Mouse (Mus musculus) stomach, embryonic 14.5 days (tissue): ENCODE data around the gene Rcn3. TPM values are rescaled to one million over a fixed set of nuclear protein-coding genes. Genes with fewer than 3 reads are reported as not detected.

ENCODE experiments used
- ATAC-seq: fragments of 200-750 bp; cut with Nextera tagmentation; 2 replicates; pipeline ENCODE4 v1.8.0; 2017; ENCODE audit warnings: low read depth, moderate TSS enrichment; ENCODE audit not compliant: insufficient number of reproducible peaks, insufficient read depth, low FRiP score
- H3K27ac ChIP-seq: fragments of 300-500 bp; sonication (generic); 2 replicates; pipeline ENCODE4 v1.5.1; 2014; ENCODE audit warnings: mild to moderate bottlenecking, low read length, moderate library complexity, mixed read lengths
- H3K27me3 ChIP-seq: fragments of 300-500 bp; sonication (generic); 2 replicates; pipeline ENCODE4 v1.6.1; 2014; ENCODE audit warnings: low read length, control low read depth, mixed read lengths; ENCODE audit not compliant: control insufficient read depth, insufficient read depth
- H3K36me3 ChIP-seq: fragments of 300-500 bp; sonication (generic); 2 replicates; pipeline ENCODE4 v1.6.1; 2014; ENCODE audit warnings: mild to moderate bottlenecking, control low read depth, low read length, moderate library complexity, mixed read lengths; ENCODE audit not compliant: control insufficient read depth, insufficient read depth
- H3K4me1 ChIP-seq: fragments of 300-500 bp; sonication (generic); 2 replicates; pipeline ENCODE4 v1.6.1; 2014; ENCODE audit warnings: low read length, control low read depth, mixed read lengths; ENCODE audit not compliant: control insufficient read depth, insufficient read depth
- H3K4me2 ChIP-seq: fragments of 300-500 bp; sonication (generic); replicated peaks from 2 replicates; pipeline ENCODE4 v1.6.1; 2014; ENCODE audit warnings: low read depth, low read length, control low read depth
- H3K4me3 ChIP-seq: fragments of 300-500 bp; sonication (generic); 2 replicates; pipeline ENCODE4 v1.5.1; 2014; ENCODE audit warnings: low read depth, low read length, control low read depth
- H3K9ac ChIP-seq: fragments of 300-500 bp; sonication (generic); replicated peaks from 2 replicates; pipeline ENCODE4 v1.6.1; 2014; ENCODE audit warnings: low read depth, mild to moderate bottlenecking, control low read depth, low read length, moderate library complexity, mixed read lengths
- H3K9me3 ChIP-seq: fragments of 300-500 bp; sonication (generic); 2 replicates; pipeline ENCODE4 v1.6.1; 2016; ENCODE audit warnings: low read depth, low read length, control low read depth; ENCODE audit not compliant: control insufficient read depth
- WGBS: fragments of 180-500 bp; shearing (Covaris S2); extraction: QIAGEN DNeasy Blood & Tissue Kit; methylation state at CpG from one replicate; pipeline ENCODE4 v1.1.7; 2014; 5-methylcytosine and 5-hydroxymethylcytosine counted together
- microRNA counts: library from miRNA; unstranded; fragments of <30 nt; microRNA quantifications from one replicate; lab custom pipeline; 2016
- microRNA-seq: library from miRNA; unstranded; fragments of <30 nt; microRNA quantifications from one replicate; pipeline ENCODE4, GENCODE M21; 2016
- polyA plus RNA-seq: library from polyadenylated mRNA; unstranded; fragments of >200 nt; fragmentation: Nextera tagmentation; extraction: Ambion mirVana; gene quantifications from 2 replicates; pipeline ENCODE4 v1.2.1, GENCODE M21; 2014

Rcn3 gene
- polyA plus RNA-seq, 1 experiment from 2014 or later: 418 TPM

DNA sequence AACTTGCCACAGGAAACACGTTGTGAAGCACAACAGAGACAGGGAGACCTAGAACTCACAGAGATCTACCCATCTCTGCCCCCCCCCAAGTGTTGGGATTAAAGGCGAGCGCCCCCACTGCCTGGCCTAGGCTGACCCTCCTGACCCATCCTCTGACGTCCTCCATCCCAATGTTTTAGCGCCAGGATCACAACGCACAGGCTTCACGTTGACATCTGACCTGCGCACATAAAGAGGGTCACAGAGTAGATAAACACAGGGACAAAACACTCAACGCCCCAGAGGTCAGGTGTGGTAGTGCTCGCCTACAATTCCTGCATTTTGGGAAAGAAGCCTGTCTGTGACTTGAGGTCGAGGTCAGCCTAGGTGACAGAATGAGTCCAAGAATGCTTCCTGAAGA is 55.3 kb downstream of the Rcn3 start:
- H3K36me3 ChIP-seq: peaks cover 94% of the 10 kb centered on the region
- no peak for ATAC-seq
- WGBS: 78% methylated on average over 11 of the region's 11 CpGs
- no peak overlapping the region for H3K27ac ChIP-seq
- H3K9ac ChIP-seq: no peak overlapping the region
- H3K27me3 ChIP-seq: no peaks in the 10 kb centered on the region
- H3K4me3 ChIP-seq: no peak overlapping the region
- no peaks in the 10 kb centered on the region for H3K4me1 ChIP-seq
- H3K4me2 ChIP-seq: no peak overlapping the region
- no peaks in the 10 kb centered on the region for H3K9me3 ChIP-seq

DNA sequence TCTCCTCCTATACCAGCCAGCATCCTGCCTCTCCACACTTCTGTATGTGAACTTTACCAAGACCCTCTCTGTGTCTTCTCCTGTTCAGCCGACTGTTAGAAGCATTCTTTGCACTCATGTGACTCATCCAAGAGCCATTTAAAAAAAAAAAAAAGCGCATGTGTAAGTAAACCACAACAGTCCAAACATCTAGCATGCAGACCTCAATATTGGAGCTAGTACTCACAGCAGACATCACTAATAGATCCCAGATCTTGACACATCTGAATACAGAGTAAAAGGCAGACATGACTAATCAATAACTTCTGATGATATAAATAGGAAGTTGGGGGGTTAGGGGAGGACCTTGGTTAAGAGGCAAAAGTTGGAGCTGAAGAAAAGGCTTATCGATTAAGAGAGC is 56.4 kb downstream of the Rcn3 start:
- no peak for ATAC-seq
- H3K4me2 ChIP-seq: no peak overlapping the region
- H3K36me3 ChIP-seq: peaks cover 92% of the 10 kb centered on the region
- 85% methylated on average over 3 of the region's 3 CpGs for WGBS
- H3K27ac ChIP-seq: no peak overlapping the region
- H3K4me3 ChIP-seq: no peak overlapping the region
- no peaks in the 10 kb centered on the region for H3K27me3 ChIP-seq
- no peaks in the 10 kb centered on the region for H3K9me3 ChIP-seq
- no peaks in the 10 kb centered on the region for H3K4me1 ChIP-seq
- no peak overlapping the region for H3K9ac ChIP-seq

DNA sequence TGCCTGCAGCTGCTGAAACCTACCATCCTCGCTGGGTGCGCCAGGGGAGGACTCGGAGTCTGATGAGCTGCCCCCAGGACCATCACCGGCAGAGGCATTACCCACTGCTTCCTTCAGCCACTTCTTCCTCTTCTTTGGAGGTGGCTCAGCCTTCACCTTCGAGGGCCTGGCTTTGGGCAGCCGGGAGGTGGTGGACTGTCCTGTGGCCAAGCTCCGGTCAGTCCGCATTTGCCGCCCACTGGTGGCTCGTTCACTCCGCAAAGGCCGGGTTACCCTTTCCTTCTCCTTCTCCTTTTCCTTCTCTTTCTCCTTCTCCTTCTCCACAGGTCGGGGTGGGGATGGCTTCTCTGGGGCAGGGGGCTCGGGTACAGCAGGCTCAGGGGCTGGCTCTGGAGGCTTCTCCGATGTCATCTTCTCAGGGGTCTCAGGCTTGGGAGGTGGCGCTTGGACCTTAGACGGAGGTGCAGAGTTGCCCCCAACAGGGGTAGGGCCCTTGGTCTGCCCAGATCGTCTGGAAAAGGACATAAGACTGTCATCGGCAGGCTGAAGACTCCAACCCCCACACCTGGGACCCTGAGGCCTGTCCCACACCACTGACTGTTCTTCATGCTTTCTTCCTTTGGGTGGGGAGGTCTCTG is 58.2 kb downstream of the Rcn3 start:
- no peak for ATAC-seq
- no peaks in the 10 kb centered on the region for H3K9me3 ChIP-seq
- no peak overlapping the region for H3K9ac ChIP-seq
- H3K4me3 ChIP-seq: no peak overlapping the region
- 97% methylated on average over 19 of the region's 19 CpGs for WGBS
- no peaks in the 10 kb centered on the region for H3K4me1 ChIP-seq
- no peak overlapping the region for H3K4me2 ChIP-seq
- peaks cover 95% of the 10 kb centered on the region for H3K36me3 ChIP-seq
- no peak overlapping the region for H3K27ac ChIP-seq
- H3K27me3 ChIP-seq: no peaks in the 10 kb centered on the region

MicroRNAs within 50 kb of the gene (microRNA counts, 519-probe panel; counts per million panel counts)
- microRNA mmu-miR-150 (lab: Ali Mortazavi, UCI): 2,421 counts per million, percentile 39 among the panel's probes with 10 or more counts

Small RNAs within 50 kb of the gene (microRNA-seq; reads per million reads assigned to microRNA genes)
- gene Mir150 (16.6 reads per million, percentile 25 among the genes with 10 or more reads in this experiment), gene Mir5121 (17.7 reads per million, percentile 26 among the genes with 10 or more reads in this experiment)

Other genes with a start within 250 kb of the Rcn3 start
- 43.6 and 54.9 TPM in 2 replicates for gene Akt1s1, start 243.2 kb downstream of the Rcn3 start, polyA plus RNA-seq
- gene Tbc1d17, start 243.1 kb downstream of the Rcn3 start, polyA plus RNA-seq: 64.6 and 71.8 TPM in 2 replicates
- gene Pnkp, start 235.1 kb downstream of the Rcn3 start, polyA plus RNA-seq: 25.7 and 30.0 TPM in 2 replicates
- 377 and 384 TPM in 2 replicates for gene Ptov1, start 222.4 kb downstream of the Rcn3 start, polyA plus RNA-seq
- gene Med25, start 199.5 kb downstream of the Rcn3 start, polyA plus RNA-seq: 65.2 and 79.4 TPM in 2 replicates
- 25.8 and 26.4 TPM in 2 replicates for gene Fuz, start 196.1 kb downstream of the Rcn3 start, polyA plus RNA-seq
- gene Ap2a1, start 162.7 kb downstream of the Rcn3 start, polyA plus RNA-seq: 67.3 and 72.1 TPM in 2 replicates
- gene Tsks, start 149.0 kb downstream of the Rcn3 start, polyA plus RNA-seq: 0.17 TPM in 2 replicates
- gene Cpt1c, start 117.4 kb downstream of the Rcn3 start, polyA plus RNA-seq: 24.7 and 25.0 TPM in 2 replicates
- 165 and 186 TPM in 2 replicates for gene Prmt1, start 105.7 kb downstream of the Rcn3 start, polyA plus RNA-seq
- 89.2 and 96.0 TPM in 2 replicates for gene Irf3, start 94.6 kb downstream of the Rcn3 start, polyA plus RNA-seq
- 60.6 and 62.9 TPM in 2 replicates for gene Bcl2l12, start 93.5 kb downstream of the Rcn3 start, polyA plus RNA-seq
- 48.9 and 49.8 TPM in 2 replicates for gene Scaf1, start 75.9 kb downstream of the Rcn3 start, polyA plus RNA-seq
- 71.0 and 75.0 TPM in 2 replicates for gene Rras, start 74.3 kb downstream of the Rcn3 start, polyA plus RNA-seq
- 13.7 and 17.8 TPM in 2 replicates for gene Prr12, start 39.3 kb downstream of the Rcn3 start, polyA plus RNA-seq
- gene Nosip, start 29.8 kb downstream of the Rcn3 start, polyA plus RNA-seq: 58.9 and 63.6 TPM in 2 replicates
- 20.7 and 20.9 TPM in 2 replicates for gene Prrg2, start 29.5 kb downstream of the Rcn3 start, polyA plus RNA-seq
- gene Fcgrt, start 11.6 kb upstream of the Rcn3 start, polyA plus RNA-seq: 78.6 and 79.9 TPM in 2 replicates
- gene Rps11, start 32.2 kb upstream of the Rcn3 start, polyA plus RNA-seq: 1,682 and 1,777 TPM in 2 replicates
- 1,622 and 1,649 TPM in 2 replicates for gene Rpl13a, start 36.5 kb upstream of the Rcn3 start, polyA plus RNA-seq
- 0.65 and 0.83 TPM in 2 replicates for gene Gm45713, start 44.0 kb upstream of the Rcn3 start, polyA plus RNA-seq
- gene Flt3l, start 44.2 kb upstream of the Rcn3 start, polyA plus RNA-seq: 2.1 and 2.9 TPM in 2 replicates
- gene Pih1d1, start 62.1 kb upstream of the Rcn3 start, polyA plus RNA-seq: 103 and 114 TPM in 2 replicates
- 43.4 and 54.1 TPM in 2 replicates for gene Aldh16a1, start 62.4 kb upstream of the Rcn3 start, polyA plus RNA-seq
- gene Slc17a7, start 71.7 kb upstream of the Rcn3 start, polyA plus RNA-seq: 0.20 TPM in 1 of 2 replicates, not detected in the other
- gene Gfy, start 87.3 kb upstream of the Rcn3 start, polyA plus RNA-seq: not detected in 2 replicates
- not detected in 2 replicates for gene Pth2, start 88.8 kb upstream of the Rcn3 start, polyA plus RNA-seq
- 0.22 and 0.55 TPM in 2 replicates for gene Ccdc155, start 112.7 kb upstream of the Rcn3 start, polyA plus RNA-seq
- gene Dkkl1, start 119.9 kb upstream of the Rcn3 start, polyA plus RNA-seq: 0.45 and 1.2 TPM in 2 replicates
- gene Tead2, start 123.5 kb upstream of the Rcn3 start, polyA plus RNA-seq: 155 and 167 TPM in 2 replicates
- 2.2 and 3.5 TPM in 2 replicates for gene Cd37, start 146.9 kb upstream of the Rcn3 start, polyA plus RNA-seq
- gene Slc6a16, start 148.9 kb upstream of the Rcn3 start, polyA plus RNA-seq: not detected in 2 replicates
- not detected in 2 replicates for gene Slc6a21, start 185.3 kb upstream of the Rcn3 start, polyA plus RNA-seq
- gene Trpm4, start 241.6 kb upstream of the Rcn3 start, polyA plus RNA-seq: 18.3 and 23.5 TPM in 2 replicates
- gene Hrc, start 243.1 kb upstream of the Rcn3 start, polyA plus RNA-seq: 0.78 and 1.8 TPM in 2 replicates